Mouse (Mus musculus): ENCODE results near the gene Prkca. TPM values are rescaled to one million over a fixed set of nuclear protein-coding genes. Genes with fewer than 3 reads are reported as not detected.

Prkca gene
- total and polyA plus RNA-seq, 2 experiments from 2014 or later, result 7.9 to 32.0 TPM

DNA sequence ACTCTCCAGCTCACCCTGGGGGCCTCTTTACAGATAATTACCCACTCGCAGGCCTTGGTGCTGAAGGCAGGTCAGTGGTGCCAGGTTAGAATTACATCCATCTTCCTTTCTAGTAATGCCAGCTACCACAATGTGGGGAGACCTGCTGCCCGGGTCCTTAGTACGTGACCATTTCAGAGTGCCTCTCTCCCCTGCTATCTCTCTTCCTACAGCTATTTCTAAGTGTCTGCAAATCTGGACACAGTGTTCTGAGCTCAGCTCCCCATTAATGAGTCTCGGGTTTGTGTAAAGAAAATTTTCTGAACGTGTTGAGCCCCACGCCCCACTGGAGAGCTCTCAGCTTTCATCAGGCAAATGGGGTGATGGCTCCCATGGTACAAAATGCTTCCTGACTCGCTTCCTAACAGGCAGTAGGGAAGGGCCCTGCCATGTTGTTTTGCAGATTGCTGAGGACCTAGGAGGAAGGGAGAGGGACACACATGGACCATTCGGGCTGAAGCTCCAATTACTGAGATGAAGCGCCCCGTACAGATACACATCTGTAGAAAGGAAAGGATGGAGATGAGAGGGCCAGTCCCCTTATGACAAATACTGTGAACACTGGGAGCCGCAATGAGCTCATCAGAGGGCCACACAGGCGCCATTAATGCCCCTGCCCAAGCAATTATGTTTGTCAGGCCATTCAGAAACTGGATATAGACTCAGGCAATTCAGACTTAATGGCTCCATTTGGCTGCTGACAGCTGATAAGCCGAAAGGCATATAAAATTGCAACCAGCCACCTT is 386.0 kb downstream of the Prkca start:
- DNase-seq (ENCODE audit: low spot score), result no peak
- H3K27ac ChIP-seq (ENCODE audit: low read depth, low read length), result no peak overlapping the region
- H3K9me3 ChIP-seq (ENCODE audit: low read length), result peaks cover 4% of the 10 kb centered on the region; the same call in 1 of the 2 replicates
- no peak overlapping the region for H3K4me3 ChIP-seq (ENCODE audit: low read depth, low read length)
- peaks cover 11% of the 10 kb centered on the region; the same call in 1 of the 2 replicates for H3K36me3 ChIP-seq (ENCODE audit: insufficient read depth, low read length)
- no peak for ATAC-seq (ENCODE audit: low FRiP score)
- H3K9ac ChIP-seq (replicated peaks; ENCODE audit: low read length, poor library complexity, severe bottlenecking), result no peak overlapping the region
- no peak overlapping the region for H3K4me2 ChIP-seq (ENCODE audit: low read depth, low read length, poor library complexity, severe bottlenecking)
- 77% methylated on average over 13 of the region's 13 CpGs for WGBS
- H3K27me3 ChIP-seq (ENCODE audit: insufficient read depth, low read length), result no peaks in the 10 kb centered on the region
- no peak for TF ChIP-seq CTCF (IDR thresholded peaks at IDR 0.05)
- H3K4me1 ChIP-seq (ENCODE audit: insufficient read depth, low read length), result no peaks in the 10 kb centered on the region

DNA sequence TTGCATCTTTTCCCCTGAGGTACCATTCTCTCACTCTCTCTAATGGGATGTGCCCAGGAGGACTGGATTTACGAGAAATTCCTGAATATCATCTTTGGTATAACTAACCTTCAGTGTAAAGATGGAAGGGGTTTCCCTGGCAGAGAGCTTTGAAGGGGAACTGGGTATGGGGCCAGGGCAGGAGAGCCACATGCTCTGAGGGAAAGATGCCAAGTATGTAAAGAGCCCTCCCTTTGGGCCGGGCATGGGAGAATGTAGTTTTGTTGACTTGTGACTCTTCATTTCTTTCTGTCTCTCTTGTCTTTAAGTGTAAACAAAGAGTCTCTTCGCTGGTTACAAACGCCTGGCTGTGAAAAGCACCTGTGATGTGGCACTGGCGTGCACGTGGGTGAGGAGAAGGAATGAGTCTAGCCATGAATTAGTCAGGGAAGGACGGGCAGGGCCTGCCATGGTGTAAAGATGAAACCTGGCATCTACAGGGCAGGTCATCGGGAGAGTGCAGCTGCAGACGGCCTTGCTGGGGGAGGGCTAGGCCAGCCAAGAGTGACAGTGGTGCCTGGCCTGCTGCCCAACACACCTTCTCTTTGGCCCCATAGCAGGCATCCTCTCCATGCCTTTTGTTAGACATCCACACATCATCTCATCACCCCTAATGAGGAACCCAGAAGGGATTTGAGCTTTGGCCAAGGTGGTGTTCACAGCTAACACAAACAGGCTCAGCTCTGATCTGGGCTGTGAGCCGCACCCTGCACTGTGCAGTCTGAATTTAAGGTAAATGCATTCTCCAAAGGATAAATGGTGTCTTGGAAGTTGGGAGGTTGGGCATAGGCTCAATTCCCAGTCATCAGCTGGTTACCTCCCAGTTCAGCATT is 388.3 kb downstream of the Prkca start:
- peaks cover 2% of the 10 kb centered on the region; the same call in 1 of the 2 replicates for H3K9me3 ChIP-seq (ENCODE audit: low read length)
- no peak for ATAC-seq (ENCODE audit: low FRiP score)
- no peak overlapping the region for H3K4me2 ChIP-seq (ENCODE audit: low read depth, low read length, poor library complexity, severe bottlenecking)
- H3K9ac ChIP-seq (replicated peaks; ENCODE audit: low read length, poor library complexity, severe bottlenecking), result no peak overlapping the region
- no peak overlapping the region for H3K4me3 ChIP-seq (ENCODE audit: low read depth, low read length)
- H3K27me3 ChIP-seq (ENCODE audit: insufficient read depth, low read length), result no peaks in the 10 kb centered on the region
- no peaks in the 10 kb centered on the region for H3K4me1 ChIP-seq (ENCODE audit: insufficient read depth, low read length)
- H3K36me3 ChIP-seq (ENCODE audit: insufficient read depth, low read length), result peaks cover 17% of the 10 kb centered on the region
- no peak overlapping the region for H3K27ac ChIP-seq (ENCODE audit: low read depth, low read length)
- no peak for DNase-seq (ENCODE audit: low spot score)
- WGBS, result 78% methylated on average over 10 of the region's 10 CpGs
- TF ChIP-seq CTCF (IDR thresholded peaks at IDR 0.05), result no peak

DNA sequence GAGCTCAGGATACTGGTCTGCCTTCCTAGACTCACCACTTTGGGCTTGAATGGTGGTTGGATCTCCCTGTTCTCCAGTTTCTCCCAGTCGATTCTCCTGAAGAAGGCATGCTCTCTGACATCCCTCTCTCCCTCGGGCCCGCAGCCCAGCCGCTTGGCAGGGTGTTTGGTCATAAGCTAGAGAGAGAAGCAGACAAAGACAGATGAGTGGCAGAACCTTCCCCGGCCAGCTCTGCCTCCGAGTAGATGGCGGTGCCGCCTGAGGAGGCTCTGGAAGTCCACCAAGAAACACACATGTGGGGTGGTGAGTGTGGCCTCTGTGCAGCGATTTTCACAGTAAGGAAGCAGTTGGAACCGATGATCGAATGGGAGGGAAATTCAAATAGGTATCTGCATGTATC is 392.3 kb downstream of the Prkca start:
- Histone ChIP-seq H3K27ac (ENCODE audit: low read depth, low read length) (no peak overlapping the region), H3K9ac (replicated peaks; ENCODE audit: low read length, poor library complexity, severe bottlenecking) (no peak overlapping the region), H3K4me1 (ENCODE audit: insufficient read depth, low read length) (no peaks in the 10 kb centered on the region; the same call in 1 of the 2 replicates), H3K27me3 (ENCODE audit: insufficient read depth, low read length) (no peaks in the 10 kb centered on the region), H3K36me3 (ENCODE audit: insufficient read depth, low read length) (peaks cover 18% of the 10 kb centered on the region), H3K9me3 (ENCODE audit: low read length) (no peaks in the 10 kb centered on the region), H3K4me3 (ENCODE audit: low read depth, low read length) (no peak overlapping the region), H3K4me2 (ENCODE audit: low read depth, low read length, poor library complexity, severe bottlenecking) (no peak overlapping the region)
- peak; percentile 63; the same call in 1 of the 2 replicates for ATAC-seq (ENCODE audit: low FRiP score)
- peak; percentile 76 for DNase-seq (ENCODE audit: low spot score)
- TF ChIP-seq CTCF (IDR thresholded peaks at IDR 0.05), result no peak
- WGBS, result 83% methylated on average over 11 of the region's 11 CpGs

DNA sequence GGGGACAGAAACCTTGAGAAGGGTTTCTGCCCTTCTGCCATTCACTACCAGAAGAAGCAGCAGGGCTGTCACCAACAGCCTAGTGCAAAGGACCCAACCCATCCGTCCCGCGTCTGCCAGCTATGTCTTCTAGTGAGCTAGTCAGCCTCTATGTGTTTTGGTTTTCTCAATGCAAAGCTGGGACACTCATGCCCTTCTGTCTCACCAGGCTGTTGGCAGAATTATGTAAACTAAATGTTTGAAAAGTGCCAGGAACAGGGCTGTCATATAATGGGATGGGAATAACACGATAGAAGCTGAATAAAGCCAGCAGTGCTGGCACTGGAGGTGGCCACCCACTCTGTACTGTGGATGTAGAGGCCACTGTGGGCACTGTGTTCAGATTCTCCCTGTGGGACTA is 393.1 kb downstream of the Prkca start:
- no peak overlapping the region for H3K4me2 ChIP-seq (ENCODE audit: low read depth, low read length, poor library complexity, severe bottlenecking)
- no peaks in the 10 kb centered on the region for H3K27me3 ChIP-seq (ENCODE audit: insufficient read depth, low read length)
- H3K9ac ChIP-seq (replicated peaks; ENCODE audit: low read length, poor library complexity, severe bottlenecking), result no peak overlapping the region
- ATAC-seq (ENCODE audit: low FRiP score) (no peak), DNase-seq (ENCODE audit: low spot score) (no peak)
- no peaks in the 10 kb centered on the region; the same call in 1 of the 2 replicates for H3K4me1 ChIP-seq (ENCODE audit: insufficient read depth, low read length)
- TF ChIP-seq CTCF (IDR thresholded peaks at IDR 0.05), result no peak
- H3K9me3 ChIP-seq (ENCODE audit: low read length), result no peaks in the 10 kb centered on the region
- H3K27ac ChIP-seq (ENCODE audit: low read depth, low read length), result no peak overlapping the region
- H3K4me3 ChIP-seq (ENCODE audit: low read depth, low read length), result no peak overlapping the region
- WGBS, result 95% methylated on average over 4 of the region's 4 CpGs
- peaks cover 18% of the 10 kb centered on the region for H3K36me3 ChIP-seq (ENCODE audit: insufficient read depth, low read length)

DNA sequence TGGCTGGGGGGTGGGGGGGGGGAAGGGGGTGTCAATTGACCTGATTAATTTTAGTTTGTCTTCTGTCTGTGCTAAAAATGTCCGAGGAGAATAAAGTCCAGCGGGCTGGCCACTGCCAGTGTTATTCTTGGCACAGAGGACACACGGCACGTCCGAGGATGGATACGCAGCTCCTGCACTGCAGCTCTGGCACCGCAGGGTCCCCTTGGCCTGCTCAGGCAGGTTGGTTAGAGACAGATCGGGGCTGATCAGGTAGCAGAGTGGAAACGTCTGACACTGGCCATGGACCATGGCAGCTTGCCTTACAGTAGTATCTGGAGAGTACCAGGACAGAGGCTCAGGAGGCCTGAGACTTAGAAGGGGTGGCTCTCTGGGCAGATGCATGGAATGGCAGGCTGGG is 393.5 kb downstream of the Prkca start:
- H3K27me3 ChIP-seq (ENCODE audit: insufficient read depth, low read length), result no peaks in the 10 kb centered on the region
- H3K4me3 ChIP-seq (ENCODE audit: low read depth, low read length), result no peak overlapping the region
- H3K36me3 ChIP-seq (ENCODE audit: insufficient read depth, low read length), result peaks cover 20% of the 10 kb centered on the region
- 75% methylated on average over 9 of the region's 9 CpGs for WGBS
- H3K9me3 ChIP-seq (ENCODE audit: low read length), result no peaks in the 10 kb centered on the region
- no peak overlapping the region for H3K27ac ChIP-seq (ENCODE audit: low read depth, low read length)
- H3K9ac ChIP-seq (replicated peaks; ENCODE audit: low read length, poor library complexity, severe bottlenecking), result no peak overlapping the region
- H3K4me1 ChIP-seq (ENCODE audit: insufficient read depth, low read length), result no peaks in the 10 kb centered on the region; the same call in 1 of the 2 replicates
- no peak overlapping the region for H3K4me2 ChIP-seq (ENCODE audit: low read depth, low read length, poor library complexity, severe bottlenecking)
- DNase-seq (ENCODE audit: low spot score) (no peak), ATAC-seq (ENCODE audit: low FRiP score) (no peak)
- no peak for TF ChIP-seq CTCF (IDR thresholded peaks at IDR 0.05)
